In genomic region chr6:99991079-99991478, GRCm38 (mm10) we compare ENCODE assay signal across 8 mouse cellular contexts.
DNase-seq lines count a peak whose midpoint lies in the region; ATAC-seq and TF ChIP-seq lines count a peak whose summit lies in the region.

No protein-coding gene starts in this region.

- no peak overlapping the region for H3K4me2 ChIP-seq in liver, postnatal 0 days (ENCODE audit: low read depth, low read length)

- peak overlapping the region; percentile 37; the same call in 1 of the 2 replicates for H3K27ac ChIP-seq in liver, postnatal 0 days (ENCODE audit: low read depth)

- peak; percentile 91 for ATAC-seq in liver, postnatal 0 days

- WGBS in liver, postnatal 0 days (ENCODE audit: insufficient replicate concordance), result 27% methylated on average over 7 of the region's 7 CpGs

- no peak for TF ChIP-seq CTCF in liver, postnatal 0 days (IDR thresholded peaks at IDR 0.05; ENCODE audit: low read depth)

- H3K9ac ChIP-seq in liver, postnatal 0 days (replicated peaks), result no peak overlapping the region

- no peak for TF ChIP-seq EP300 in liver, postnatal 0 days (IDR thresholded peaks at IDR 0.05; ENCODE audit: low read depth)

- H3K27me3 ChIP-seq in liver, postnatal 0 days (ENCODE audit: insufficient read depth, low read length), result no peaks in the 10 kb centered on the region

- no peak overlapping the region for H3K4me3 ChIP-seq in liver, postnatal 0 days (ENCODE audit: low read depth, low read length)

- no peaks in the 10 kb centered on the region for H3K9me3 ChIP-seq in liver, postnatal 0 days (ENCODE audit: low read length)

- H3K4me1 ChIP-seq in liver, postnatal 0 days (ENCODE audit: insufficient read depth), result peaks cover 14% of the 10 kb centered on the region

- peak; percentile 51 for DNase-seq in gastrocnemius, postnatal 10 days
- no peak for DNase-seq in gastrocnemius, adult 18-20 months (ENCODE audit: low spot score)
- DNase-seq in cerebellum, adult 11 months, result peak; percentile 64
- DNase-seq in heart, adult 9 months (ENCODE audit: low spot score in 2 of 2), result peak; percentile 44 to 62
- peak; percentile 67 for DNase-seq in kidney, adult 9 months
- DNase-seq in liver, postnatal 0 days, result peak; percentile 87
- DNase-seq in right cerebral cortex, postnatal 14 days, result peak; percentile 73
- DNase-seq in retina, embryonic 14.5 days (ENCODE audit: low spot score), result no peak

- no peaks in the 10 kb centered on the region for H3K36me3 ChIP-seq in liver, postnatal 0 days (replicated peaks; ENCODE audit: insufficient read depth, low read length)

Comparison
In these comparisons a context has a peak if more than half of its experiments do, and no peak if none do; other contexts are left out.
1. DNase-seq: peak in gastrocnemius, postnatal 10 days (single experiment), cerebellum, adult 11 months (single experiment), heart, adult 9 months (2 of 2), kidney, adult 9 months (single experiment), liver, postnatal 0 days (single experiment) and right cerebral cortex, postnatal 14 days (single experiment); none in gastrocnemius, adult 18-20 months (single experiment) and retina, embryonic 14.5 days (single experiment).